Mouse (Mus musculus): ENCODE results near the gene Psma3. TPM values are rescaled to one million over a fixed set of nuclear protein-coding genes. Genes with fewer than 3 reads are reported as not detected.

Gene Psma3
- total and polyA plus RNA-seq, 3 experiments = 295 to 304 TPM; not detected in 1

- peak; percentile 90 for TF ChIP-seq HCFC1 (IDR thresholded peaks at IDR 0.05; ENCODE audit: low read depth, low read length)
- TF ChIP-seq NELFE (IDR thresholded peaks at IDR 0.05; ENCODE audit: low read depth, low read length) = peak; percentile 95
- peak; percentile 62 to 97; a peak in 3 of 4 replicates for TF ChIP-seq POLR2A (IDR thresholded peaks at IDR 0.05; ENCODE audit: control insufficient read depth in 1 of 2, insufficient read depth in 1 of 2, low read depth in 1 of 2, low read length in 2 of 2, poor library complexity in 1 of 2)
- no peak for TF ChIP-seq JUND (IDR thresholded peaks at IDR 0.05; ENCODE audit: low read depth, low read length)
Observed at GRCm38 (mm10) chr12:70937571-70938384, 36.6 kb upstream of the Psma3 start, which contains the start of gene Actr10 (continued).

- Histone ChIP-seq H3K9me3 (replicated peaks; ENCODE audit: insufficient read depth, low read length) (no peaks in the 10 kb centered on the region), H3K36me3 (ENCODE audit: control insufficient read depth in 1 of 2, insufficient read depth in 2 of 2, low read length in 2 of 2) (peaks cover 3 to 13% of the 10 kb centered on the region in 2 experiments; a peak in 2 of 4 replicates), H3K27ac (ENCODE audit: control insufficient read depth, low read depth, low read length) (no peak overlapping the region), H3K4me1 (ENCODE audit: control insufficient read depth in 1 of 2, insufficient read depth in 2 of 2, low read length in 2 of 2) (no peaks in the 10 kb centered on the region), H3K79me2 (ENCODE audit: control insufficient read depth, insufficient read depth, low read length, poor library complexity) (peaks cover 8% of the 10 kb centered on the region), H3K27me3 (ENCODE audit: control insufficient read depth in 1 of 2, insufficient read depth in 2 of 2, low read length in 2 of 2) (no peaks in the 10 kb centered on the region), H3K9ac (ENCODE audit: control insufficient read depth, low read depth, low read length, poor library complexity, severe bottlenecking) (no peak overlapping the region), H3K4me3 (ENCODE audit: control insufficient read depth in 1 of 2, insufficient read depth in 1 of 2, low read depth in 2 of 2, low read length in 2 of 2) (no peak overlapping the region)
- no peak for DNase-seq (ENCODE audit: low read depth, low spot score)
- TF ChIP-seq USF2 (IDR thresholded peaks at IDR 0.05; ENCODE audit: borderline replicate concordance in 1 of 2, insufficient read depth in 1 of 2, low read depth in 1 of 2, low read length in 2 of 2) (no peak), SMC3 (IDR thresholded peaks at IDR 0.05; ENCODE audit: low read depth, low read length) (no peak), ETS1 (IDR thresholded peaks at IDR 0.05; ENCODE audit: low read depth, low read length) (no peak), BHLHE40 (IDR thresholded peaks at IDR 0.05; ENCODE audit: borderline replicate concordance, low read depth, low read length) (no peak), POLR2AphosphoS5 (IDR thresholded peaks at IDR 0.05; ENCODE audit: borderline replicate concordance, low read depth, low read length) (no peak), RCOR1 (IDR thresholded peaks at IDR 0.05; ENCODE audit: low read depth, low read length) (no peak), TAL1 (IDR thresholded peaks at IDR 0.05; ENCODE audit: low read length) (no peak), CHD1 (IDR thresholded peaks at IDR 0.05; ENCODE audit: low read depth, low read length) (no peak), NRF1 (IDR thresholded peaks at IDR 0.05; ENCODE audit: insufficient read depth, low read depth, low read length, poor library complexity, severe bottlenecking) (no peak), ELF1 (IDR thresholded peaks at IDR 0.05; ENCODE audit: low read depth, low read length) (no peak), MAFK (IDR thresholded peaks at IDR 0.05; ENCODE audit: borderline replicate concordance, low read depth, low read length) (no peak), E2F4 (IDR thresholded peaks at IDR 0.05; ENCODE audit: borderline replicate concordance, low read depth, low read length) (no peak), KAT2A (conservative IDR thresholded peaks at IDR 0.05; ENCODE audit: low read depth, low read length) (no peak), TCF12 (IDR thresholded peaks at IDR 0.05; ENCODE audit: low read depth, low read length) (no peak), POLR2AphosphoS2 (IDR thresholded peaks at IDR 0.05; ENCODE audit: low read length) (no peak), TBP (IDR thresholded peaks at IDR 0.05; ENCODE audit: low read depth, low read length) (no peak)
Observed at GRCm38 (mm10) chr12:70940806-70941205, 33.6 kb upstream of the Psma3 start.
